Mouse (Mus musculus): Measurements from ENCODE around the gene Kcnk1. TPM values are rescaled to one million over a fixed set of nuclear protein-coding genes. Genes with fewer than 3 reads are reported as not detected.

Gene Kcnk1
- polyA plus RNA-seq, 1 experiment from 2014 or later, result 45.3 TPM

- WGBS, result 79% methylated on average over 9 of the region's 9 CpGs
- Histone ChIP-seq H3K4me2 (replicated peaks; ENCODE audit: low read depth, low read length) (no peak overlapping the region), H3K27me3 (ENCODE audit: control insufficient read depth, insufficient read depth, low read length) (no peaks in the 10 kb centered on the region), H3K4me3 (ENCODE audit: low read length) (no peak overlapping the region), H3K27ac (ENCODE audit: low read depth, low read length) (peak overlapping the region; percentile 25; the same call in 1 of the 2 replicates), H3K4me1 (ENCODE audit: control insufficient read depth, insufficient read depth, low read length) (no peaks in the 10 kb centered on the region), H3K9ac (ENCODE audit: low read depth, low read length) (no peak overlapping the region), H3K9me3 (ENCODE audit: control insufficient read depth, low read length) (no peaks in the 10 kb centered on the region), H3K36me3 (ENCODE audit: control insufficient read depth, insufficient read depth, low read length) (no peaks in the 10 kb centered on the region)
- no peak for ATAC-seq (ENCODE audit: low FRiP score, low TSS enrichment)
Observed at GRCm38 (mm10) chr8:126026121-126026520, 31.2 kb downstream of the Kcnk1 start.

GRCm38 (mm10) chr8:126026584-126026983 lies 31.6 kb downstream of the Kcnk1 start:
- peak; percentile 72; the same call in 1 of the 2 replicates for ATAC-seq (ENCODE audit: low FRiP score, low TSS enrichment)
- H3K27me3 ChIP-seq (ENCODE audit: control insufficient read depth, insufficient read depth, low read length), result no peaks in the 10 kb centered on the region
- H3K4me1 ChIP-seq (ENCODE audit: control insufficient read depth, insufficient read depth, low read length), result no peaks in the 10 kb centered on the region
- H3K4me3 ChIP-seq (ENCODE audit: low read length), result no peak overlapping the region
- H3K9me3 ChIP-seq (ENCODE audit: control insufficient read depth, low read length), result no peaks in the 10 kb centered on the region
- H3K9ac ChIP-seq (ENCODE audit: low read depth, low read length), result no peak overlapping the region
- H3K27ac ChIP-seq (ENCODE audit: low read depth, low read length), result peak overlapping the region; percentile 25; the same call in 1 of the 2 replicates
- no peaks in the 10 kb centered on the region for H3K36me3 ChIP-seq (ENCODE audit: control insufficient read depth, insufficient read depth, low read length)
- no peak overlapping the region for H3K4me2 ChIP-seq (replicated peaks; ENCODE audit: low read depth, low read length)
- 72% methylated on average over 9 of the region's 9 CpGs for WGBS

DNA sequence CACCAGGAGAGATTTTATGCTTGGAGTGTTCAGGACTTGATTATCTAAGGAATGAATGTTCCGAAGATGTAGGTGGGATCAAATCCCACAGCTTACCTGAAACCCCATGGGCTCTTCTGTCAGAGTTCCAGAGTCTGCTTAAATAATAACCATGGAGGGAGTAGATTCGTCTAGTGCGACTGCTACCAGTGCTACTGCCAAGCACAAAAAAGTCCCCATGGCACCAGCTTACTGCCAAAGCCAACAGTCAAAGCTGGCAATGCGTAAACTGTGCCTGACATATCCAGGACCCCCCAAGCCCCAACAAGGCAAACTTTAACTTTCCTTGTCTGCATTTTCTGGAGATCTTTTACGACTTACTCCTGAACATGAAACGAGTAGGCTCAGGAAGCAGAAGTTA lies 32.5 kb downstream of the Kcnk1 start:
- Histone ChIP-seq H3K27me3 (ENCODE audit: control insufficient read depth, insufficient read depth, low read length) (no peaks in the 10 kb centered on the region), H3K9me3 (ENCODE audit: control insufficient read depth, low read length) (no peaks in the 10 kb centered on the region), H3K9ac (ENCODE audit: low read depth, low read length) (no peak overlapping the region), H3K4me3 (ENCODE audit: low read length) (no peak overlapping the region), H3K27ac (ENCODE audit: low read depth, low read length) (peak overlapping the region; percentile 48), H3K4me2 (replicated peaks; ENCODE audit: low read depth, low read length) (no peak overlapping the region), H3K36me3 (ENCODE audit: control insufficient read depth, insufficient read depth, low read length) (no peaks in the 10 kb centered on the region), H3K4me1 (ENCODE audit: control insufficient read depth, insufficient read depth, low read length) (no peaks in the 10 kb centered on the region)
- 67% methylated on average over 6 of the region's 6 CpGs for WGBS
- ATAC-seq (ENCODE audit: low FRiP score, low TSS enrichment), result no peak

DNA sequence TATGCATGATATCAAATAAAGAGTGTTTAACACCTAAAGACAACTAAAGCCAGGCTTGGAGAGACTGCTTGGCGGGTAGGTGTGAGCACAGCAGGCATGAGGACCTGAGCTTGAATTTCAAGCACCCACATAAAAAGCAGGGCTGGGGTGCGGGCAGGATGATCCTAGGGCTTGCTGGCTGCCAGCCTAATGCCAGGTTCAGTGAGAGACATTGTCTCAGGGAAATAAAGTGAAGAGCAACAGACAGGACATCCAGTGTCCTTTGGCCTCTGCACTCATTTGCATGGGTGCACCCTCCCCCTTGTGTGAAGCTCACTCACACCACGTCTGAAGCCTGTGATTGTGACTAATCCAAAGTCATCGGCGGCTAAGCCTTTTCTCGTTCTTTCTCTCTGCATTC lies 34.0 kb downstream of the Kcnk1 start:
- Histone ChIP-seq H3K27me3 (ENCODE audit: control insufficient read depth, insufficient read depth, low read length) (no peaks in the 10 kb centered on the region), H3K9ac (ENCODE audit: low read depth, low read length) (no peak overlapping the region), H3K36me3 (ENCODE audit: control insufficient read depth, insufficient read depth, low read length) (no peaks in the 10 kb centered on the region), H3K4me2 (replicated peaks; ENCODE audit: low read depth, low read length) (no peak overlapping the region), H3K9me3 (ENCODE audit: control insufficient read depth, low read length) (no peaks in the 10 kb centered on the region), H3K4me3 (ENCODE audit: low read length) (no peak overlapping the region), H3K4me1 (ENCODE audit: control insufficient read depth, insufficient read depth, low read length) (no peaks in the 10 kb centered on the region), H3K27ac (ENCODE audit: low read depth, low read length) (no peak overlapping the region)
- 69% methylated on average over 6 of the region's 6 CpGs for WGBS
- ATAC-seq (ENCODE audit: low FRiP score, low TSS enrichment), result no peak

DNA sequence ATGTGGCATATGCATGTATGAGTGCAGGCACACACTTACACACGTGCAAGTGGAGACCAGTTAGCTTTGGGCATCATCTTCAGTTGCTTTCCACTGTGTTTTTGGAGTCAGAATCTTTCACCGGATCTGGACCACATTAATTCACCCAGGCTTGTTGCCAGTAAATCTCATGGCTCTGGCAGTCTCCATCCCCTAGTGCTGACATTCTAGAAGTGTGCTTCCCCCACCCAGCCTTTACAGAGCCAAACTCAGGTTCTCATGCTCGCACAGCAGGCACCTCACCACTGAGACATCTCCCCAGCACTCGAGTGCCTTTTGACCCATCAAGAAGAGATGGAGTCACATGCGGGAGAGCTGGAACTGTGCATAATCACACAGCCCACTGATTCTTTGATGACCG lies 37.8 kb downstream of the Kcnk1 start:
- Histone ChIP-seq H3K9ac (ENCODE audit: low read depth, low read length) (no peak overlapping the region), H3K27ac (ENCODE audit: low read depth, low read length) (no peak overlapping the region), H3K4me3 (ENCODE audit: low read length) (no peak overlapping the region), H3K4me2 (replicated peaks; ENCODE audit: low read depth, low read length) (no peak overlapping the region), H3K9me3 (ENCODE audit: control insufficient read depth, low read length) (no peaks in the 10 kb centered on the region), H3K36me3 (ENCODE audit: control insufficient read depth, insufficient read depth, low read length) (no peaks in the 10 kb centered on the region), H3K4me1 (ENCODE audit: control insufficient read depth, insufficient read depth, low read length) (no peaks in the 10 kb centered on the region), H3K27me3 (ENCODE audit: control insufficient read depth, insufficient read depth, low read length) (no peaks in the 10 kb centered on the region)
- ATAC-seq (ENCODE audit: low FRiP score, low TSS enrichment), result no peak
- 72% methylated on average over 6 of the region's 6 CpGs for WGBS

DNA sequence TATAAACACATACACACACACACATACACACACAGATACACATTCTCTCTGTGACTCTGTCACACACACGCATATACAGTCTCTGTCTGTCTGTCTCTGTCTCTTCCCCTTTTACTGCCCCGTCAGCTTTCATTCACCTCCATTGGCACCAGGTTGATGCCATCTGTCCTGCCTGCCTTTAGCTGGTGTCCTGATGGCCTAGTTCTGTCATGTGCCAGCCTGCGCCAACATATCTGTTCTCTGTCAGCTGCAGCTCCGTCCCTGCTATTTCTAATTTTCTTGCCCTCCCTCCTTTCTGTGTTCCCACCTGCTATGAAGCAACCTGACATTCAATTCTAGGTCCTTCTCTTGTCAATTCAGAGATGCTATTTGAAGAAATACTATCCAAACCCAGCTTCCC lies 40.1 kb downstream of the Kcnk1 start:
- Histone ChIP-seq H3K4me1 (ENCODE audit: control insufficient read depth, insufficient read depth, low read length) (no peaks in the 10 kb centered on the region), H3K27me3 (ENCODE audit: control insufficient read depth, insufficient read depth, low read length) (no peaks in the 10 kb centered on the region), H3K36me3 (ENCODE audit: control insufficient read depth, insufficient read depth, low read length) (no peaks in the 10 kb centered on the region), H3K4me2 (replicated peaks; ENCODE audit: low read depth, low read length) (no peak overlapping the region), H3K4me3 (ENCODE audit: low read length) (no peak overlapping the region), H3K9me3 (ENCODE audit: control insufficient read depth, low read length) (no peaks in the 10 kb centered on the region), H3K9ac (ENCODE audit: low read depth, low read length) (no peak overlapping the region), H3K27ac (ENCODE audit: low read depth, low read length) (no peak overlapping the region)
- WGBS, result 87% methylated on average over 4 of the region's 4 CpGs
- ATAC-seq (ENCODE audit: low FRiP score, low TSS enrichment), result no peak

DNA sequence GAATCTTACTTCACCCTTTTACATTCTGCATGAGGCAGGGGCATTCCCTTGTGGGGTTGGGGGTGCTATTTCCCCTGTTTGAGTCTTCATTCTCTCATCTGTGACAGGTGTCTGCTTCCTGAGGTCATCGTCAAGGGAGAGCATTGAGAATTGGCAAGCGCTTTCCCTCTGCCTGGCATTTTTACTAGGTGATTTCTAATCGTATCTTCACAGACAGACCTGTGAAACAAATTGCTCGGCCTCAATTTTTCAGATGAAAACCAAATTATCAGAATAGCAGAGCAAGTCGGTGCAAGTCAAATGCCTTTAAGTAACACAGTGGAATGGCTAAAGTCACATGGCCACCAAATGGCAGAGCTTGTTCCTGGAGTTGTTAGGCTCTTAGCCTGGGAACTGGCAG lies 41.4 kb downstream of the Kcnk1 start:
- Histone ChIP-seq H3K9me3 (ENCODE audit: control insufficient read depth, low read length) (no peaks in the 10 kb centered on the region), H3K27me3 (ENCODE audit: control insufficient read depth, insufficient read depth, low read length) (no peaks in the 10 kb centered on the region), H3K4me1 (ENCODE audit: control insufficient read depth, insufficient read depth, low read length) (no peaks in the 10 kb centered on the region), H3K4me2 (replicated peaks; ENCODE audit: low read depth, low read length) (no peak overlapping the region), H3K36me3 (ENCODE audit: control insufficient read depth, insufficient read depth, low read length) (no peaks in the 10 kb centered on the region), H3K9ac (ENCODE audit: low read depth, low read length) (no peak overlapping the region), H3K4me3 (ENCODE audit: low read length) (no peak overlapping the region), H3K27ac (ENCODE audit: low read depth, low read length) (no peak overlapping the region)
- no peak for ATAC-seq (ENCODE audit: low FRiP score, low TSS enrichment)
- WGBS, result 81% methylated on average over 5 of the region's 5 CpGs

DNA sequence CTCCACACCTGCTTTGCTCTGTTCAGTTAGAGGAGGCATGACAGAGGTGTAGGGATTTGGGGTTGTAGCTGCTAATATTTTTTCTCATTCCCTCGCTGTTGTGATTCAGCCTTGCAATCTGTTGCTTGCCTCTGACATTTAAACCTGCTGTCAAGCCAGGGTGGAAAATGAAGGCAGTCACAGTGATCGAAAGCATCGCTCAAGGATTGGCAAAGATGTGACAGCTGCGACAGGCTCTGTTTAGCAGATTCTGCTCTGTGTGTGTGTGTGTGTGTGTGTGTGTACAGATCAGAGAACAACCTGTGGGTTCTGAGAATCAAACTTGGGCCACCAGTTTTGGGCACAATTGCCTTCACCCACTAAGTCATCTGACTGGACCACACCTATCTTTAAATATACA lies 50.8 kb downstream of the Kcnk1 start:
- Histone ChIP-seq H3K27me3 (ENCODE audit: control insufficient read depth, insufficient read depth, low read length) (no peaks in the 10 kb centered on the region), H3K36me3 (ENCODE audit: control insufficient read depth, insufficient read depth, low read length) (no peaks in the 10 kb centered on the region), H3K9me3 (ENCODE audit: control insufficient read depth, low read length) (no peaks in the 10 kb centered on the region), H3K27ac (ENCODE audit: low read depth, low read length) (no peak overlapping the region), H3K4me1 (ENCODE audit: control insufficient read depth, insufficient read depth, low read length) (no peaks in the 10 kb centered on the region), H3K9ac (ENCODE audit: low read depth, low read length) (no peak overlapping the region), H3K4me2 (replicated peaks; ENCODE audit: low read depth, low read length) (no peak overlapping the region), H3K4me3 (ENCODE audit: low read length) (no peak overlapping the region)
- ATAC-seq (ENCODE audit: low FRiP score, low TSS enrichment), result no peak
- 92% methylated on average over 4 of the region's 4 CpGs for WGBS

DNA sequence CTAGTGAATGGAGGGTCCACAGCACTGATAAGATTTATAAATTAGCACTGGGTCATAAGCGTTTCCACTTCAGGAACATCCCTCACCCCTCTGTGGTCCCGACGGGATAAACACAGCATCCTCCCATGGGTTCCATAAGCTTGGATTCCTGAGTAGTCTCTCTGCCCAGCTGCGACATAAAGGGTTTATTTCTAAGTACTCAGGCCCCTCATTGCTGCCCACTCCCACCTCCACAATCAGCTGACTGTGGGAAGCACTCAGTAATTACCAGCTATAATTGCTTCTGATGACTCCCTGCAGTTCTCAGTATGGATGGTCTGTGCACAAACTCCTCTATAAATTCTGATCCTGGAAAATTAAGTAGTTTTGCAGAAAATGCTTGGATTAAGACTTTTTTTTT lies 58.9 kb downstream of the Kcnk1 start:
- no peaks in the 10 kb centered on the region for H3K4me1 ChIP-seq (ENCODE audit: control insufficient read depth, insufficient read depth, low read length)
- no peak for ATAC-seq (ENCODE audit: low FRiP score, low TSS enrichment)
- H3K4me2 ChIP-seq (replicated peaks; ENCODE audit: low read depth, low read length), result no peak overlapping the region
- no peak overlapping the region for H3K4me3 ChIP-seq (ENCODE audit: low read length)
- WGBS, result 65% methylated on average over 4 of the region's 4 CpGs
- no peaks in the 10 kb centered on the region for H3K36me3 ChIP-seq (ENCODE audit: control insufficient read depth, insufficient read depth, low read length)
- H3K9ac ChIP-seq (ENCODE audit: low read depth, low read length), result no peak overlapping the region
- H3K27ac ChIP-seq (ENCODE audit: low read depth, low read length), result no peak overlapping the region
- no peaks in the 10 kb centered on the region for H3K27me3 ChIP-seq (ENCODE audit: control insufficient read depth, insufficient read depth, low read length)
- no peaks in the 10 kb centered on the region for H3K9me3 ChIP-seq (ENCODE audit: control insufficient read depth, low read length)

- no peak for ATAC-seq (ENCODE audit: low FRiP score, low TSS enrichment)
- Histone ChIP-seq H3K27ac (ENCODE audit: low read depth, low read length) (no peak overlapping the region), H3K9ac (ENCODE audit: low read depth, low read length) (no peak overlapping the region), H3K4me1 (ENCODE audit: control insufficient read depth, insufficient read depth, low read length) (no peaks in the 10 kb centered on the region), H3K36me3 (ENCODE audit: control insufficient read depth, insufficient read depth, low read length) (no peaks in the 10 kb centered on the region), H3K27me3 (ENCODE audit: control insufficient read depth, insufficient read depth, low read length) (no peaks in the 10 kb centered on the region), H3K9me3 (ENCODE audit: control insufficient read depth, low read length) (no peaks in the 10 kb centered on the region), H3K4me3 (ENCODE audit: low read length) (no peak overlapping the region), H3K4me2 (replicated peaks; ENCODE audit: low read depth, low read length) (no peak overlapping the region)
- WGBS, result 88% methylated on average over 4 of the region's 4 CpGs
Observed at GRCm38 (mm10) chr8:126058876-126059275, 63.9 kb downstream of the Kcnk1 start.
